Mouse (Mus musculus): ENCODE results near the gene Nfatc2ip. TPM values are rescaled to one million over a fixed set of nuclear protein-coding genes. Genes with fewer than 3 reads are reported as not detected.

The Nfatc2ip gene
- total RNA-seq, 2 experiments from 2014 or later, result 11.7 to 15.9 TPM

GRCm38 (mm10) chr7:126357838-126358237, 38.7 kb downstream of the Nfatc2ip start:
- no peak for ATAC-seq (replicated peaks; ENCODE audit: poor library complexity, severe bottlenecking)

- ATAC-seq (replicated peaks; ENCODE audit: poor library complexity, severe bottlenecking), result peak; percentile 66
Observed at GRCm38 (mm10) chr7:126356793-126357591, 39.5 kb downstream of the Nfatc2ip start.

- no peak for ATAC-seq (replicated peaks; ENCODE audit: poor library complexity, severe bottlenecking)
Observed at GRCm38 (mm10) chr7:126355847-126356597, 40.5 kb downstream of the Nfatc2ip start.

- no peak for ATAC-seq (replicated peaks; ENCODE audit: poor library complexity, severe bottlenecking)
Observed at GRCm38 (mm10) chr7:126354738-126355614, 41.6 kb downstream of the Nfatc2ip start.

GRCm38 (mm10) chr7:126353994-126354365, 42.6 kb downstream of the Nfatc2ip start:
- ATAC-seq (replicated peaks; ENCODE audit: poor library complexity, severe bottlenecking), result no peak

- no peak for ATAC-seq (replicated peaks; ENCODE audit: poor library complexity, severe bottlenecking)
Observed at GRCm38 (mm10) chr7:126353251-126353993, 43.1 kb downstream of the Nfatc2ip start.

- no peak for ATAC-seq (replicated peaks; ENCODE audit: poor library complexity, severe bottlenecking)
Observed at GRCm38 (mm10) chr7:126351419-126351951, 45.1 kb downstream of the Nfatc2ip start.

GRCm38 (mm10) chr7:126350748-126351418, 45.7 kb downstream of the Nfatc2ip start:
- no peak for ATAC-seq (replicated peaks; ENCODE audit: poor library complexity, severe bottlenecking)

GRCm38 (mm10) chr7:126348293-126348692, 48.2 kb downstream of the Nfatc2ip start:
- ATAC-seq (replicated peaks; ENCODE audit: poor library complexity, severe bottlenecking), result no peak

GRCm38 (mm10) chr7:126347098-126347497, 49.4 kb downstream of the Nfatc2ip start:
- ATAC-seq (replicated peaks; ENCODE audit: poor library complexity, severe bottlenecking), result no peak

- no peak for ATAC-seq (replicated peaks; ENCODE audit: poor library complexity, severe bottlenecking)
Observed at GRCm38 (mm10) chr7:126345969-126346368, 50.6 kb downstream of the Nfatc2ip start.

- no peak for ATAC-seq (replicated peaks; ENCODE audit: poor library complexity, severe bottlenecking)
Observed at GRCm38 (mm10) chr7:126345557-126345956, 51.0 kb downstream of the Nfatc2ip start.

GRCm38 (mm10) chr7:126340896-126341295, 55.6 kb downstream of the Nfatc2ip start:
- no peak for ATAC-seq (replicated peaks; ENCODE audit: poor library complexity, severe bottlenecking)

GRCm38 (mm10) chr7:126340206-126340618, 56.3 kb downstream of the Nfatc2ip start:
- no peak for ATAC-seq (replicated peaks; ENCODE audit: poor library complexity, severe bottlenecking)

- no peak for ATAC-seq (replicated peaks; ENCODE audit: poor library complexity, severe bottlenecking)
Observed at GRCm38 (mm10) chr7:126339521-126339971, 57.0 kb downstream of the Nfatc2ip start.

GRCm38 (mm10) chr7:126338906-126339305, 57.6 kb downstream of the Nfatc2ip start:
- ATAC-seq (replicated peaks; ENCODE audit: poor library complexity, severe bottlenecking), result no peak

GRCm38 (mm10) chr7:126335556-126335955, 61.0 kb downstream of the Nfatc2ip start:
- no peak for ATAC-seq (replicated peaks; ENCODE audit: poor library complexity, severe bottlenecking)

All from granulocyte monocyte progenitor cell, adult 5-6 weeks (primary cell).